14 mouse cellular contexts compared by ENCODE assay signal in the genomic region with DNA sequence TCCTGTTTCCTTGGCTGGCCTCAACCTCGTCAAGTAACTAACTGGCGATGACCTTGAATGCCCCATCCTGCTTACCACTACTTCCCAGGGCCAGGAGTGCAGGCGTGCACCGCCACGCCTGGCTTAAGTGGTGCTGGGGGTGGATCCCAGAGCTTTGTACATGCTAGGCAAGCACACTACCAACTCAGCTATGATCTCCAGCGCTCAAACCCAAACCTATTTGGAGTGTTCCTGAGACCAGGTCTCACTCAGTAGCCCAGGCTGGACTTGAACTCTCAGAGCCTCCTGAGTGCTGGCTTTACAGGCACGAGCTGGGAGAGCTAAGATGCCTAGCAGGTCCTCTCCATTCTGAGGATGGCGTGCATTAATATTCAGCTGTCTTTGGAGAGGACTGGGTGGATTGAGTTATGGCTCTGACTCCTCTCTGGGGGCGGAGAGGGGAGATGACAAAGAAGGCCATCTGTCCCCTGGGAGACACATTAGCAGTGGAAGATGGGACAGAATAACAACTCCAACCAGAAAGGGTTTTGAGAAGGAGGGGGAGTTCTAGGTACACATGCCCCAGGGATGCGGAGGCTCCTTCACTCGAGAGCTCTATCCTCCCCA. TPM values are rescaled to one million over a fixed set of nuclear protein-coding genes. Genes with fewer than 3 reads are reported as not detected.
DNase-seq lines count a peak whose midpoint lies in the region; ATAC-seq and TF ChIP-seq lines count a peak whose summit lies in the region.
"Had no signal": no experiment of that assay in that cellular context is flagged by ENCODE, and none has a peak within 500 bp of the region (broad histone marks: within the 10 kb centered on the region; RNA-seq: fewer than 3 reads in every experiment).

No protein-coding gene starts in this region.

- H3K4me3 ChIP-seq in heart, adult 2 months = no peak overlapping the region
- no peak overlapping the region for H3K4me3 ChIP-seq in kidney, postnatal 0 days (replicated peaks; ENCODE audit: low read depth, low read length)
- no peak overlapping the region for H3K4me3 ChIP-seq in liver, embryonic 16.5 days (ENCODE audit: low read depth, low read length)
- H3K4me3 ChIP-seq: lung, embryonic 15.5 days had no signal

- H3K27ac ChIP-seq in heart, adult 2 months = peak overlapping the region; percentile 91
- H3K27ac ChIP-seq in kidney, postnatal 0 days = peak overlapping the region; percentile 96; the same call in 1 of the 2 replicates
- peak overlapping the region; percentile 39; the same call in 1 of the 2 replicates for H3K27ac ChIP-seq in liver, embryonic 16.5 days (ENCODE audit: low read length)

- no peaks in the 10 kb centered on the region for H3K79me2 ChIP-seq in heart, adult 2 months (replicated peaks; ENCODE audit: control insufficient read depth, insufficient read depth, low read length)

- no peak for TF ChIP-seq EP300 in heart, adult 2 months (IDR thresholded peaks at IDR 0.05; ENCODE audit: insufficient read depth, low read depth, low read length)

- whole genome bisulfite sequencing in heart, adult 2 months = 71% methylated on average over 11 of the region's 11 CpGs
- WGBS in kidney, postnatal 0 days = 76% methylated on average over 11 of the region's 11 CpGs
- 81% methylated on average over 11 of the region's 11 CpGs for WGBS in liver, embryonic 16.5 days (ENCODE audit: insufficient replicate concordance)

- H3K4me2 ChIP-seq in kidney, postnatal 0 days (ENCODE audit: low read length) = no peak overlapping the region
- no peak overlapping the region for H3K4me2 ChIP-seq in liver, embryonic 16.5 days (ENCODE audit: low read depth, low read length)
- H3K4me2 ChIP-seq: lung, embryonic 15.5 days had no signal

- no peak for TF ChIP-seq POLR2A in heart, adult 2 months (IDR thresholded peaks at IDR 0.05; ENCODE audit: insufficient read depth, low read depth, low read length)

- peak in 1 of 2 experiments; percentile 18 for DNase-seq in heart, adult 2 months
- DNase-seq in heart, adult 8-10 months (ENCODE audit: low spot score) = no peak
- DNase-seq in kidney, postnatal 0 days (ENCODE audit: low spot score) = no peak
- no peak for DNase-seq in kidney, adult 18-20 months
- peak; percentile 29 for DNase-seq in MN1 (ENCODE audit: low spot score)
- no peak for DNase-seq in urinary bladder, adult 18-20 months (ENCODE audit: low spot score in 2 of 2)
- no peak for DNase-seq in layer of hippocampus, adult 8-10 months (ENCODE audit: low spot score in 2 of 2)
- DNase-seq: adrenal gland, postnatal 14 days; cerebellum, adult 11-12 months; retina, postnatal 1 day; thymus, postnatal 25 days had no signal

- no peaks in the 10 kb centered on the region for H3K36me3 ChIP-seq in heart, adult 2 months (ENCODE audit: control insufficient read depth, insufficient read depth, low read length)
- peaks cover 36% of the 10 kb centered on the region for H3K36me3 ChIP-seq in kidney, postnatal 0 days (ENCODE audit: insufficient read depth, low read length)
- H3K36me3 ChIP-seq in liver, embryonic 16.5 days (ENCODE audit: control insufficient read depth, insufficient read depth) = peaks cover 42% of the 10 kb centered on the region

- no peaks in the 10 kb centered on the region for H3K27me3 ChIP-seq in heart, adult 2 months (ENCODE audit: control insufficient read depth, insufficient read depth, low read length)
- no peaks in the 10 kb centered on the region for H3K27me3 ChIP-seq in kidney, postnatal 0 days (ENCODE audit: insufficient read depth, low read length)
- no peaks in the 10 kb centered on the region for H3K27me3 ChIP-seq in liver, embryonic 16.5 days (ENCODE audit: control insufficient read depth, insufficient read depth, low read depth, low read length)
- H3K27me3 ChIP-seq: lung, embryonic 15.5 days; Patski had no signal

- intact Hi-C loops in heart, adult 2 months (cut with DNase I) = no loop called here

- ATAC-seq in kidney, postnatal 0 days (replicated peaks; ENCODE audit: low FRiP score, low read depth) = no peak
- no peak for ATAC-seq in liver, embryonic 16.5 days (ENCODE audit: low read depth)
- ATAC-seq: Patski had no signal

- no peak for TF ChIP-seq CTCF in heart, adult 2 months (IDR thresholded peaks at IDR 0.05)
- no peak for TF ChIP-seq CTCF in kidney, postnatal 0 days (IDR thresholded peaks at IDR 0.05; ENCODE audit: low read depth)

- H3K9ac ChIP-seq in heart, adult 2 months (ENCODE audit: low read depth, low read length) = no peak overlapping the region
- H3K9ac ChIP-seq in kidney, postnatal 0 days (ENCODE audit: low read depth, low read length) = no peak overlapping the region
- no peak overlapping the region for H3K9ac ChIP-seq in liver, embryonic 16.5 days (ENCODE audit: low read depth, low read length)
- H3K9ac ChIP-seq: lung, embryonic 15.5 days had no signal

- no peaks in the 10 kb centered on the region for H3K9me3 ChIP-seq in kidney, postnatal 0 days (replicated peaks; ENCODE audit: low read length)
- no peaks in the 10 kb centered on the region for H3K9me3 ChIP-seq in liver, embryonic 16.5 days (replicated peaks; ENCODE audit: control insufficient read depth, low read length)
- H3K9me3 ChIP-seq: lung, embryonic 15.5 days had no signal

- peaks cover 1% of the 10 kb centered on the region; the same call in 1 of the 2 replicates for H3K4me1 ChIP-seq in heart, adult 2 months (ENCODE audit: control insufficient read depth, insufficient read depth, low read length)
- H3K4me1 ChIP-seq in kidney, postnatal 0 days (replicated peaks; ENCODE audit: insufficient read depth, low read length) = peaks cover 10% of the 10 kb centered on the region; the same call in 1 of the 2 replicates
- H3K4me1 ChIP-seq in liver, embryonic 16.5 days (ENCODE audit: control insufficient read depth, low read depth, low read length) = peaks cover 38% of the 10 kb centered on the region

RNA-seq across cellular contexts. Expression of a gene that starts 2.1 kb away (rescaled TPM):
- total RNA-seq in heart, adult 2 months (2021) = 10 to 100 TPM; 23.7 to 24.2 TPM
- polyA plus RNA-seq in heart, adult 2 months (2012; rRNA removed) = 92.6 and 102 TPM in 2 replicates
- total RNA-seq in heart, adult 8-10 months (2022) = 10 to 100 TPM; 18.1 to 29.6 (median 24.2) TPM
- 83.3 and 85.1 TPM in 2 replicates for polyA plus RNA-seq in kidney, postnatal 0 days (2015; fragmentation: Nextera tagmentation; extraction: Ambion mirVana)
- 13.4 and 14.8 TPM in 2 replicates for polyA plus RNA-seq in liver, embryonic 16.5 days (2015; fragmentation: Nextera tagmentation; extraction: Ambion mirVana)
- total RNA-seq in layer of hippocampus, adult 8-10 months (2022) = 100 to 1,000 TPM; 214 to 267 (median 229) TPM

RNA-seq across cellular contexts. Expression of a gene that starts 7.7 kb away (rescaled TPM):
- total RNA-seq in heart, adult 2 months (2021) = 10 to 100 TPM in 1 of 2 experiments, 1 to 10 TPM in 1; 9.8 to 10.1 TPM
- polyA plus RNA-seq in heart, adult 2 months (2012; rRNA removed) = 17.4 and 18.2 TPM in 2 replicates
- total RNA-seq in heart, adult 8-10 months (2022) = 10 to 100 TPM in 3 of 4 experiments, 1 to 10 TPM in 1; 8.1 to 13.4 (median 10.8) TPM
- polyA plus RNA-seq in kidney, postnatal 0 days (2015; fragmentation: Nextera tagmentation; extraction: Ambion mirVana) = 27.9 and 29.0 TPM in 2 replicates
- 4.8 and 5.7 TPM in 2 replicates for polyA plus RNA-seq in liver, embryonic 16.5 days (2015; fragmentation: Nextera tagmentation; extraction: Ambion mirVana)
- total RNA-seq in layer of hippocampus, adult 8-10 months (2022) = 100 to 1,000 TPM; 310 to 386 (median 350) TPM

RNA-seq across cellular contexts. Expression of a gene that starts 13.8 kb away (rescaled TPM):
- 10 to 100 TPM; 25.7 to 28.8 TPM for total RNA-seq in heart, adult 2 months (2021)
- polyA plus RNA-seq in heart, adult 2 months (2012; rRNA removed) = 29.0 and 42.3 TPM in 2 replicates
- total RNA-seq in heart, adult 8-10 months (2022) = 10 to 100 TPM; 32.4 to 38.3 (median 35.3) TPM
- 45.0 and 50.1 TPM in 2 replicates for polyA plus RNA-seq in kidney, postnatal 0 days (2015; fragmentation: Nextera tagmentation; extraction: Ambion mirVana)
- polyA plus RNA-seq in liver, embryonic 16.5 days (2015; fragmentation: Nextera tagmentation; extraction: Ambion mirVana) = 39.1 and 40.1 TPM in 2 replicates
- 100 to 1,000 TPM in 1 of 4 experiments, 10 to 100 TPM in 3; 95.0 to 107 (median 98.9) TPM for total RNA-seq in layer of hippocampus, adult 8-10 months (2022)

RNA-seq across cellular contexts. Expression of a gene that starts 17.2 kb away (rescaled TPM):
- total RNA-seq in heart, adult 2 months (2021) = 10 to 100 TPM; 13.2 to 14.7 TPM
- 40.5 and 68.0 TPM in 2 replicates for polyA plus RNA-seq in heart, adult 2 months (2012; rRNA removed)
- 10 to 100 TPM; 13.0 to 24.6 (median 15.5) TPM for total RNA-seq in heart, adult 8-10 months (2022)
- 2.8 and 3.1 TPM in 2 replicates for polyA plus RNA-seq in kidney, postnatal 0 days (2015; fragmentation: Nextera tagmentation; extraction: Ambion mirVana)
- polyA plus RNA-seq in liver, embryonic 16.5 days (2015; fragmentation: Nextera tagmentation; extraction: Ambion mirVana) = 2.2 and 2.7 TPM in 2 replicates
- total RNA-seq in layer of hippocampus, adult 8-10 months (2022) = 10 to 100 TPM; 12.2 to 17.5 (median 14.4) TPM

RNA-seq across cellular contexts. Expression of a gene that starts 32.6 kb away (rescaled TPM):
- 1 to 10 TPM; 1.8 to 2.0 TPM for total RNA-seq in heart, adult 2 months (2021)
- 4.0 and 9.5 TPM in 2 replicates for polyA plus RNA-seq in heart, adult 2 months (2012; rRNA removed)
- total RNA-seq in heart, adult 8-10 months (2022) = 1 to 10 TPM; 1.2 to 3.2 (median 1.5) TPM
- 15.0 and 16.4 TPM in 2 replicates for polyA plus RNA-seq in kidney, postnatal 0 days (2015; fragmentation: Nextera tagmentation; extraction: Ambion mirVana)
- polyA plus RNA-seq in liver, embryonic 16.5 days (2015; fragmentation: Nextera tagmentation; extraction: Ambion mirVana) = 18.7 and 24.3 TPM in 2 replicates
- 100 to 1,000 TPM; 113 to 123 (median 113) TPM for total RNA-seq in layer of hippocampus, adult 8-10 months (2022)

Comparison
In these comparisons a context has a peak if more than half of its experiments do, and no peak if none do; other contexts are left out.
1. H3K27ac ChIP-seq: peak in every context shown above with its lines; median percentile 96 in kidney, postnatal 0 days; 91 in heart, adult 2 months; 39 in liver, embryonic 16.5 days.
2. RNA of a gene that starts 2.1 kb away (total RNA-seq): 214 to 267 TPM in layer of hippocampus, adult 8-10 months; 18.1 to 29.6 TPM in heart, adult 8-10 months and 23.7 to 24.2 TPM in heart, adult 2 months; every median in the first group is over 4 times any median in the second.
3. RNA of a gene that starts 7.7 kb away (total RNA-seq): 310 to 386 TPM in layer of hippocampus, adult 8-10 months; 8.1 to 13.4 TPM in heart, adult 8-10 months and 9.8 to 10.1 TPM in heart, adult 2 months; every median in the first group is over 10 times any median in the second.